ENCODE assay signal across 8 mouse cellular contexts in genomic region chr11:93996306-93997140, GRCm38 (mm10). TPM values are rescaled to one million over a fixed set of nuclear protein-coding genes. Genes with fewer than 3 reads are reported as not detected.
DNase-seq lines count a peak whose midpoint lies in the region; ATAC-seq lines count a peak whose summit lies in the region.

No protein-coding gene starts in this region.

- intact Hi-C loops in gastrocnemius, postnatal 14 days (cut with DNase I; ENCODE audit: low total_unique reads) = loop anchor here (5.0 kb wide), 1 partner anchor 34 kb away; no protein-coding TSS in a partner anchor

- peak overlapping the region; percentile 86 for H3K9ac ChIP-seq in midbrain, embryonic 11.5 days (ENCODE audit: low read length)

- DNase-seq in right cerebral cortex, adult 2 months (ENCODE audit: low spot score in 2 of 2) = peak; percentile 21 to 31
- no peak for DNase-seq in right cerebral cortex, postnatal 4 days
- peak; percentile 47 for DNase-seq in embryo, embryonic 10.5 days (ENCODE audit: low spot score)
- peak; percentile 49 for DNase-seq in gastrocnemius, postnatal 14 days
- DNase-seq in limb, embryonic 10.5 days (ENCODE audit: low spot score) = no peak
- DNase-seq in midbrain, embryonic 11.5 days (ENCODE audit: low spot score, missing footprints) = peak; percentile 95
- DNase-seq in spleen, postnatal 10 days (ENCODE audit: low spot score in 2 of 2) = peak; percentile 67 to 68

- peak overlapping the region; percentile 92 for H3K4me2 ChIP-seq in midbrain, embryonic 11.5 days

- ATAC-seq in inflammation-experienced regulatory T-cells, adult 6 months = peak; percentile 26
- ATAC-seq in midbrain, embryonic 11.5 days (ENCODE audit: low FRiP score) = peak; percentile 60; the same call in 1 of the 2 replicates

- peak overlapping the region; percentile 98 for H3K4me3 ChIP-seq in limb, embryonic 10.5 days
- peak overlapping the region; percentile 91 for H3K4me3 ChIP-seq in midbrain, embryonic 11.5 days (ENCODE audit: low read depth, low read length)

- H3K4me1 ChIP-seq in limb, embryonic 10.5 days = peaks cover 22% of the 10 kb centered on the region
- peaks cover 15% of the 10 kb centered on the region for H3K4me1 ChIP-seq in midbrain, embryonic 11.5 days (ENCODE audit: control insufficient read depth, insufficient read depth, low read length)

- no peaks in the 10 kb centered on the region for H3K36me3 ChIP-seq in limb, embryonic 10.5 days
- no peaks in the 10 kb centered on the region for H3K36me3 ChIP-seq in midbrain, embryonic 11.5 days (ENCODE audit: control insufficient read depth, insufficient read depth, low read length)

- H3K27ac ChIP-seq in limb, embryonic 10.5 days = peak overlapping the region; percentile 93
- peak overlapping the region; percentile 76 for H3K27ac ChIP-seq in midbrain, embryonic 11.5 days (ENCODE audit: low read depth, low read length)

- H3K27me3 ChIP-seq in limb, embryonic 10.5 days (ENCODE audit: low read depth, poor library complexity, severe bottlenecking) = no peaks in the 10 kb centered on the region
- H3K27me3 ChIP-seq in midbrain, embryonic 11.5 days (ENCODE audit: control insufficient read depth, insufficient read depth, low read length) = no peaks in the 10 kb centered on the region

- WGBS in limb, embryonic 10.5 days = under 1% methylated on average over 58 of the region's 58 CpGs
- WGBS in midbrain, embryonic 11.5 days = under 1% methylated on average over 58 of the region's 58 CpGs

- H3K9me3 ChIP-seq in limb, embryonic 10.5 days (replicated peaks) = no peaks in the 10 kb centered on the region
- no peaks in the 10 kb centered on the region for H3K9me3 ChIP-seq in midbrain, embryonic 11.5 days (ENCODE audit: control insufficient read depth, low read length)

RNA-seq across cellular contexts. Expression of gene Spag9, which starts 0.6 kb away (rescaled TPM):
- 100 to 1,000 TPM; 120 to 123 TPM for total RNA-seq in gastrocnemius, postnatal 14 days (2021)
- 10 to 100 TPM; 18.6 to 21.4 (median 18.7) TPM for polyA plus RNA-seq in inflammation-experienced regulatory T-cells, adult 6 months (2017; shearing (Covaris generic))
- polyA plus RNA-seq in limb, embryonic 10.5 days (2016; fragmentation: Nextera tagmentation; extraction: Ambion mirVana) = 28.0 and 30.4 TPM in 2 replicates
- 107 and 118 TPM in 2 replicates for polyA plus RNA-seq in midbrain, embryonic 11.5 days (2014; fragmentation: Nextera tagmentation; extraction: Ambion mirVana)

RNA-seq across cellular contexts. Expression of gene Nme1, which starts 28.2 kb away (rescaled TPM):
- total RNA-seq in gastrocnemius, postnatal 14 days (2021) = 10 to 100 TPM; 18.2 to 20.6 TPM
- 100 to 1,000 TPM; 137 to 236 (median 173) TPM for polyA plus RNA-seq in inflammation-experienced regulatory T-cells, adult 6 months (2017; shearing (Covaris generic))
- 386 and 480 TPM in 2 replicates for polyA plus RNA-seq in limb, embryonic 10.5 days (2016; fragmentation: Nextera tagmentation; extraction: Ambion mirVana)
- 200 and 215 TPM in 2 replicates for polyA plus RNA-seq in midbrain, embryonic 11.5 days (2014; fragmentation: Nextera tagmentation; extraction: Ambion mirVana)

RNA-seq across cellular contexts. Expression of gene Gm20390, which starts 28.4 kb away (rescaled TPM):
- 10 to 100 TPM; 19.9 to 21.9 TPM for total RNA-seq in gastrocnemius, postnatal 14 days (2021)
- polyA plus RNA-seq in inflammation-experienced regulatory T-cells, adult 6 months (2017; shearing (Covaris generic)) = 100 to 1,000 TPM in 2 of 3 experiments, 10 to 100 TPM in 1; 13.2 to 293 (median 291) TPM
- polyA plus RNA-seq in limb, embryonic 10.5 days (2016; fragmentation: Nextera tagmentation; extraction: Ambion mirVana) = 578 and 666 TPM in 2 replicates
- polyA plus RNA-seq in midbrain, embryonic 11.5 days (2014; fragmentation: Nextera tagmentation; extraction: Ambion mirVana) = 345 and 375 TPM in 2 replicates

RNA-seq across cellular contexts. Expression of gene Nme2, which starts 40.5 kb away (rescaled TPM):
- 100 to 1,000 TPM; 541 to 581 TPM for total RNA-seq in gastrocnemius, postnatal 14 days (2021)
- polyA plus RNA-seq in inflammation-experienced regulatory T-cells, adult 6 months (2017; shearing (Covaris generic)) = 100 to 1,000 TPM; 104 to 381 (median 133) TPM
- 151 and 152 TPM in 2 replicates for polyA plus RNA-seq in limb, embryonic 10.5 days (2016; fragmentation: Nextera tagmentation; extraction: Ambion mirVana)
- 142 and 144 TPM in 2 replicates for polyA plus RNA-seq in midbrain, embryonic 11.5 days (2014; fragmentation: Nextera tagmentation; extraction: Ambion mirVana)

Comparison
In these comparisons a context has a peak if more than half of its experiments do, and no peak if none do; other contexts are left out.
1. DNase-seq: peak in right cerebral cortex, adult 2 months (2 of 2), embryo, embryonic 10.5 days (single experiment), gastrocnemius, postnatal 14 days (single experiment), midbrain, embryonic 11.5 days (single experiment) and spleen, postnatal 10 days (2 of 2); none in right cerebral cortex, postnatal 4 days (single experiment) and limb, embryonic 10.5 days (single experiment).